Comparison of ENCODE assay signal across 14 mouse cellular contexts in genomic region chr17:62412666-62413180, GRCm38 (mm10).
DNase-seq lines count a peak whose midpoint lies in the region; ATAC-seq lines count a peak whose summit lies in the region.
"Had no signal": no experiment of that assay in that cellular context is flagged by ENCODE, and none has a peak within 500 bp of the region (broad histone marks: within the 10 kb centered on the region; RNA-seq: fewer than 3 reads in every experiment).

No protein-coding gene starts in this region.

- H3K27ac ChIP-seq in heart, embryonic 16.5 days (ENCODE audit: low read length) = peak overlapping the region; percentile 45
- H3K27ac ChIP-seq in intestine, embryonic 15.5 days = no peak overlapping the region
- H3K27ac ChIP-seq: hindbrain, embryonic 10.5 days; liver, embryonic 15.5 days; neural tube, embryonic 15.5 days had no signal

- H3K36me3 ChIP-seq in heart, embryonic 16.5 days (ENCODE audit: control insufficient read depth, insufficient read depth) = no peaks in the 10 kb centered on the region
- H3K36me3 ChIP-seq in intestine, embryonic 15.5 days = no peaks in the 10 kb centered on the region
- H3K36me3 ChIP-seq: hindbrain, embryonic 10.5 days; liver, embryonic 15.5 days; neural tube, embryonic 15.5 days had no signal

- DNase-seq in kidney, postnatal 10 days = peak; percentile 7
- DNase-seq in kidney, adult 9 months = no peak
- DNase-seq in adrenal gland, adult 18-20 months (ENCODE audit: low spot score in 2 of 2) = peak; percentile 23 to 24
- peak; percentile 49 for DNase-seq in adrenal gland, postnatal 10 days
- DNase-seq: cerebellum, adult 2 months; kidney, adult 11 months; layer of hippocampus, adult 9-11 months had no signal

- 0 out of 2 replicates have a peak, but pooled peaks cover 3% of the 10 kb centered on the region for H3K9me3 ChIP-seq in heart, embryonic 16.5 days (replicated peaks; ENCODE audit: control insufficient read depth, low read length)
- no peaks in the 10 kb centered on the region for H3K9me3 ChIP-seq in intestine, embryonic 15.5 days
- H3K9me3 ChIP-seq: liver, embryonic 15.5 days; neural tube, embryonic 15.5 days had no signal

- H3K4me1 ChIP-seq in heart, embryonic 16.5 days (ENCODE audit: control insufficient read depth, insufficient read depth, low read length) = peaks cover 6% of the 10 kb centered on the region
- H3K4me1 ChIP-seq in intestine, embryonic 15.5 days (replicated peaks) = no peaks in the 10 kb centered on the region
- H3K4me1 ChIP-seq: hindbrain, embryonic 10.5 days; liver, embryonic 15.5 days; neural tube, embryonic 15.5 days had no signal

- H3K4me2 ChIP-seq in heart, embryonic 16.5 days (ENCODE audit: low read depth, low read length) = peak overlapping the region; percentile 13; the same call in 1 of the 2 replicates
- no peak overlapping the region for H3K4me2 ChIP-seq in intestine, embryonic 15.5 days (replicated peaks)
- H3K4me2 ChIP-seq: liver, embryonic 15.5 days; neural tube, embryonic 15.5 days had no signal

- no peak overlapping the region; the same call in 1 of the 2 replicates for H3K9ac ChIP-seq in heart, embryonic 16.5 days (ENCODE audit: low read length)
- no peak overlapping the region for H3K9ac ChIP-seq in intestine, embryonic 15.5 days
- H3K9ac ChIP-seq: liver, embryonic 15.5 days; neural tube, embryonic 15.5 days had no signal

- ATAC-seq in heart, embryonic 16.5 days (replicated peaks; ENCODE audit: extremely low read depth, insufficient read depth, low FRiP score) = peak; percentile 45
- ATAC-seq in intestine, embryonic 15.5 days = no peak
- no peak for ATAC-seq in CD4-positive, CD25-positive, alpha-beta regulatory T cell, adult 4 months

- no peak overlapping the region for H3K4me3 ChIP-seq in heart, embryonic 16.5 days (ENCODE audit: low read length)
- no peak overlapping the region for H3K4me3 ChIP-seq in intestine, embryonic 15.5 days (replicated peaks)
- H3K4me3 ChIP-seq: hindbrain, embryonic 10.5 days; liver, embryonic 15.5 days; neural tube, embryonic 15.5 days had no signal

- H3K27me3 ChIP-seq in heart, embryonic 16.5 days (ENCODE audit: control insufficient read depth, insufficient read depth, low read length) = no peaks in the 10 kb centered on the region
- no peaks in the 10 kb centered on the region for H3K27me3 ChIP-seq in intestine, embryonic 15.5 days (replicated peaks)
- H3K27me3 ChIP-seq: CH12.LX; liver, embryonic 15.5 days; neural tube, embryonic 15.5 days had no signal

- WGBS in heart, embryonic 16.5 days = 44% methylated on average over 12 of the region's 12 CpGs
- WGBS in intestine, embryonic 15.5 days = 81% methylated on average over 12 of the region's 12 CpGs
